ENCODE assay signal across 1 mouse cellular context in the genomic region with DNA sequence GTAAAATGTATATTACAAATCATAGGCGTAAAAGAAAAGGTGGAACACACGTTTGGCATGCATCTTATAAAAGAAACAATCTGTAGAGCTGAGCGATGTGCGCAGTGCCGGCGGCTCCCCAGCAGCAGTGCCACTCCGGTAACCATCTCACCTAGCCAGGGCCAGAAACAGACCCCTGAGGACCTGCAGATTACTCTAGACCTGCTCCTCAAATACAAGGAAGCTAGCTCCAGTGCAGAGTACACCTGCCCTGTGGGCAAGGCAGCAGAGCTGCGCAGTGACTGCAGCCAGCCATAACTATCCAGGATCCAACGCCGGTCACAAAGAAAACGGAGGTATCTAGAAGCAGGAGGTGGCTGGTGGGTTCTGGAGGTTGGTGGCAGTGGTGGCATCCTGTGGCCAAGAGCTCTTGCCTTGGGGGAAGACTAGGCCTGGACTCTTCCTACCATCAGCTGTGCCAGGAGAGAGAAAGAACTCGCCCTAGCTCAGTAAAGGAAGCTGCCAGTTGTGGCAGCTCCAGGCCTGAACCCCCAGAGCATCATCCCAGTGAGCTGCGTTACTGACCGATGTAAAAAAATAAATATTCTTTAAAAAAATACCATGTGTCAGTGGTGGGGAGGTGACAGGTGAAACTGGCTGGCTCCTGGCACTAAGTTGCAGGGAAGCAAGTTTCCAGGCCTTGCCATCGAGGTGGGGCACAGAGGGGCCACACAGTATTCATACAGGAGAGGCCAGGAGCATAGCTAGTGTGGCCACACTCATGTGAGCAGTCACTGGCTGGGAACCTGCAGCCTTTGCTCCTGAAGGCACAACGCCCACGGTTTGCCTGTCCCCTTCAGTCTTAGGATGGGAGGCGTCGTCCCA.
TF ChIP-seq lines count a peak whose summit lies in the region.

No protein-coding gene starts in this region.

TF ChIP-seq in CH12.LX, 34 proteins besides CTCF, POLR2A, EP300 and RAD21 (continued from another document):
- TF ChIP-seq MXI1 (IDR thresholded peaks at IDR 0.05; ENCODE audit: low read depth, low read length) (no peak), CHD1 (IDR thresholded peaks at IDR 0.05; ENCODE audit: low read depth, low read length) (no peak), IRF4 (IDR thresholded peaks at IDR 0.05; ENCODE audit: low read depth, low read length) (no peak), SMC3 (IDR thresholded peaks at IDR 0.05; ENCODE audit: low read depth, low read length) (no peak), TBP (conservative IDR thresholded peaks at IDR 0.05; ENCODE audit: low read depth, low read length) (no peak), ZC3H11A (IDR thresholded peaks at IDR 0.05; ENCODE audit: low read depth, low read length) (no peak), BHLHE40 (IDR thresholded peaks at IDR 0.05; ENCODE audit: low read depth, low read length) (no peak), GABPA (IDR thresholded peaks at IDR 0.05; ENCODE audit: insufficient replicate concordance, low read depth, low read length) (no peak), ETS1 (conservative IDR thresholded peaks at IDR 0.05; ENCODE audit: low read depth, low read length) (no peak)
TF ChIP-seq in CH12.LX: peak in this region for 0.
